Mouse (Mus musculus): Measurements from ENCODE around the gene BC067074. TPM values are rescaled to one million over a fixed set of nuclear protein-coding genes. Genes with fewer than 3 reads are reported as not detected.
A peak's percentile ranks its signal among the peaks of the same experiment; 100 is the strongest.

BC067074 gene
- polyA plus RNA-seq, 1 experiment: 6.9 TPM

DNA sequence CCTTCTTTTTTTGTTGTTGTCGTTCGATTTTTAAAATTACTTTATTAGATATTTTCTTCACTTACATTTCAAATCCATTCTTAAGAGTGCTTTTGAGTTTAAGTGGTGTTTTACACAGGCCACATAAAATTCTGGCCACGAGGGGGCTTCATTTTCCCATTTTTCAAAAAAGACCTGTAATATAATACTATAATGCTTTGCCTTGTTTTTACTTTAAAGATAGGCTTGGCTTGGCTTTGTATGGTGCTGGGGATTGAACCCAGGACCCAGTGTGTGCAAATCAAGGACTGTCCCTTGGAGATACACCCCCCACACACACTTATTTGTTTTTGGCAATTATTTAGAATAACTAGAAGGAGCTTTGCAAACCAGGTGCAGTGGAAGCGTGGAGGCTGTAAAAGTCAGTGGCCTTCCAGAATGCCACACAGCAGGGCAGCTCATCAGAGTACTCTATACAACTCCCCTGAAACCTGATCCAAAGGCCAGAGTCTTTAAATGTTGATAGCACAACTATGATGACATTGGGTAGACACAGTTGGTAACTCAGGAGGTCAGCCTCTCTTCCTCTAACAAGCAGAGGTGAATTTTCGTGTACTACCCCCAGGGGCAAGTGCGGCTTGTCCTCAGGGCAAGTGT lies 44.4 kb downstream of the BC067074 start:
- no peak overlapping the region for H3K4me3 ChIP-seq (ENCODE audit: insufficient read depth, low read depth, low read length)
- no peaks in the 10 kb centered on the region for H3K36me3 ChIP-seq (ENCODE audit: control insufficient read depth, insufficient read depth, low read length)
- no peak overlapping the region for H3K27ac ChIP-seq (ENCODE audit: insufficient read depth, low read depth, low read length)
- 57% methylated on average over 6 of the region's 6 CpGs for WGBS
- TF ChIP-seq CTCF (conservative IDR thresholded peaks at IDR 0.05; ENCODE audit: insufficient read depth, insufficient read length, low read depth, low read length) (no peak), POLR2A (IDR thresholded peaks at IDR 0.05; ENCODE audit: low read depth, low read length) (no peak)
- H3K4me1 ChIP-seq (ENCODE audit: control insufficient read depth, insufficient read depth, low read length): peaks cover 6% of the 10 kb centered on the region; the same call in 1 of the 2 replicates
- no peaks in the 10 kb centered on the region for H3K27me3 ChIP-seq (replicated peaks; ENCODE audit: control insufficient read depth, insufficient read depth, low read length)
- DNase-seq: peak; percentile 78

DNA sequence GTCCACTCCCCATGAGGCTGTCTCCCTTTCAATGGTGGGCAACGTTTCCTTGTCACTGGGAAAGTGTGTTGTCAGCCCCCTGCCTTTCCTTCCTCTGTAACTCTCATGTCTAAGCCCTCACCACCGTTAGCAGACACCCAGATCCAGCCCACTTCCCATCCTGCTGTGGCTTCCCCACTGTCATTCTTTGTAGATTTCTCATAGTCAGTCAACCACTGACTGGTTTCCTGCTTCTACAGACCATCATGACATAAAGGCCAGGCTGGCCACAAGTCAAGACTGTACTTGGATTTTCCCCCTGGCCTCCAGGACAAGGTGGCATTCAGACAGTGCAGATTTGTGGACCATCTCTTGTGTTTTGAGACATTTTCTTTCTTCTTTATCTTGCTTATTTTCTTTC lies 47.7 kb downstream of the BC067074 start:
- 61% methylated on average over 2 of the region's 2 CpGs for WGBS
- Histone ChIP-seq H3K36me3 (ENCODE audit: control insufficient read depth, insufficient read depth, low read length) (no peaks in the 10 kb centered on the region), H3K4me3 (ENCODE audit: insufficient read depth, low read depth, low read length) (no peak overlapping the region), H3K4me1 (ENCODE audit: control insufficient read depth, insufficient read depth, low read length) (peaks cover 6% of the 10 kb centered on the region; the same call in 1 of the 2 replicates), H3K27ac (ENCODE audit: insufficient read depth, low read depth, low read length) (no peak overlapping the region), H3K27me3 (replicated peaks; ENCODE audit: control insufficient read depth, insufficient read depth, low read length) (no peaks in the 10 kb centered on the region)
- no peak for DNase-seq
- TF ChIP-seq POLR2A (IDR thresholded peaks at IDR 0.05; ENCODE audit: low read depth, low read length): no peak
- TF ChIP-seq CTCF (conservative IDR thresholded peaks at IDR 0.05; ENCODE audit: insufficient read depth, insufficient read length, low read depth, low read length): no peak

DNA sequence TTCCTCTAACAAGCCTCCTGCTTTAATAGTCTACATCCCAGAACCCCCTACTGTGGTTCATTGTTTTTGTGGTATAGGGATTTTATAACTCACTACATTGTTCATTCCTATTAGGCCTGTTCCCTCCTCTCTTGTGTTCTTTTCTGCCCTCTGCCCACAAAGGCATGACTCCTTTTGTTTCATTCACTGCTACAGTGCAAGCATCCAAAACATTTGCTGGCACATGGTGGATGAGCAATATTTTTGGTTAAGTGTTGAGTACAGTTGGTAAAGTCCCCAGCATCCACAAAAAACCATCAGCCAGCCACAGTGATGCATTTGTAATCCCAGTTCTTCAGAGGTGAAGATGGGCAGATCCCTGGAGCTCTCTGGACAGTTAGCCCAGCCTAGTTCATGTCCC lies 48.2 kb downstream of the BC067074 start:
- TF ChIP-seq CTCF (conservative IDR thresholded peaks at IDR 0.05; ENCODE audit: insufficient read depth, insufficient read length, low read depth, low read length): no peak
- TF ChIP-seq POLR2A (IDR thresholded peaks at IDR 0.05; ENCODE audit: low read depth, low read length): no peak
- Histone ChIP-seq H3K27me3 (replicated peaks; ENCODE audit: control insufficient read depth, insufficient read depth, low read length) (no peaks in the 10 kb centered on the region), H3K4me1 (ENCODE audit: control insufficient read depth, insufficient read depth, low read length) (peaks cover 6% of the 10 kb centered on the region; the same call in 1 of the 2 replicates), H3K36me3 (ENCODE audit: control insufficient read depth, insufficient read depth, low read length) (no peaks in the 10 kb centered on the region), H3K27ac (ENCODE audit: insufficient read depth, low read depth, low read length) (no peak overlapping the region), H3K4me3 (ENCODE audit: insufficient read depth, low read depth, low read length) (no peak overlapping the region)
- no peak for DNase-seq

DNA sequence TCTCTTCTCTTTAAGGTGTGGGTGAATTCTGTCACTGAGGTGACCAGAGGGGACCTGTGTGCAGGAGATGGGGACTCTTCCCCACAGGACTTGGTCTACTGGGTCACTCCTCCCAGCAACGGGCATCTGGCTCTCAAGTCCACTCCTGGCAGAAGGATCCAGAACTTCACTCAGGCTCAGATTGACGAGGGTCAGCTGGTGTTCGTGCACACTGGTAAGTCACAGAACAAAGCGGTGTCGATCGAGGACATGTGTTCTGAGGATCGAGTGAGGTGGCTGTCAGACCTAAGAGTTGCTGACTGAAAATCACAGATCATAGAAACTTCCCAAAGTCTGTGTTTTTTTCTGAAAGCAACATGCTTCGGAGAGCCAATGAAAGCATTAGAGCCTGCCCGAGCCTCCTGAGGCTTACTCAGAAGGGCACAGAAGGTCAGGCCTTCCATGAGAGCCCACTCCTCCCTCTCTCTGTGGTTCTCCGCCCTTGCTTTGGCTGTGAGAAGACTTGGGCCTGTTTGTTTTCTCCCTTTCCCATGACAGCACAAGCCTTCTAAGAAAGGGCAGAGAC lies 49.5 kb downstream of the BC067074 start:
- no peaks in the 10 kb centered on the region for H3K36me3 ChIP-seq (ENCODE audit: control insufficient read depth, insufficient read depth, low read length)
- no peak overlapping the region for H3K4me3 ChIP-seq (ENCODE audit: insufficient read depth, low read depth, low read length)
- H3K27me3 ChIP-seq (replicated peaks; ENCODE audit: control insufficient read depth, insufficient read depth, low read length): no peaks in the 10 kb centered on the region
- no peak for DNase-seq
- TF ChIP-seq POLR2A (IDR thresholded peaks at IDR 0.05; ENCODE audit: low read depth, low read length) (no peak), CTCF (conservative IDR thresholded peaks at IDR 0.05; ENCODE audit: insufficient read depth, insufficient read length, low read depth, low read length) (no peak)
- no peak overlapping the region for H3K27ac ChIP-seq (ENCODE audit: insufficient read depth, low read depth, low read length)
- peaks cover 3% of the 10 kb centered on the region; the same call in 1 of the 2 replicates for H3K4me1 ChIP-seq (ENCODE audit: control insufficient read depth, insufficient read depth, low read length)
- WGBS: 74% methylated on average over 10 of the region's 10 CpGs

DNA sequence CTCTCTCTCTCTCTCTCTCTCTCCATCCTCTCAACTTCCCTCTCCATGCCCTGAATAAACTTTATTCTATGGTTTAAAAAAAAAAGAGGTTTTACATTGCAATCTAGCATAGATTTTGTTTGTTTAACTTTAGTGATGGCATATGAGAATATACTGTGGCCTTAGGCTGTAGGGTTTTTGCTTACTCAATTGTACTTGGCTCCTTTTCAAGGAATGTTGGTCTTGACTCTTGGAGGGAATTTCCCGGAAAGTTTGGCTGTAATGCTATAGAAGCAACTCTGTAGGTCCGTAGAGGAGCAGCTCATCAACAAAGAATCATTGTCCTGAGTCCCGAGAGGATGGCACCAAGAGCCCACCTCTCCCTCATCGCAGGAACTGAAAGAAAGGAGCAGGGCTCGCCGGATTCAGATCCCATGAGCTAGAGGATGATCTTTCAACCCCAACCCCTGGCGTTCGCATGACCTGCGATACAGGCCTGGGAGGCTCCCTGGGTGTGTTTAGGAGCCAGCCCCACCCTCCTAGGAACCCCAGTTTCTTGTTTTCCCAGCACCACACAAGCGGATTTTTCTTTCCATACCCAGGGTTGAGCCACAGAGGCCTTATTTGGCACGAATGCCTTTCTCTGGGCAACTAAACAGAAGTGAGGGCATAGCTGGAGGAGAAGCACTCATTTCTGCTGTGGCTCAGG lies 57.9 kb downstream of the BC067074 start:
- 81% methylated on average over 11 of the region's 11 CpGs for WGBS
- no peaks in the 10 kb centered on the region; the same call in 1 of the 2 replicates for H3K27me3 ChIP-seq (replicated peaks; ENCODE audit: control insufficient read depth, insufficient read depth, low read length)
- H3K4me3 ChIP-seq (ENCODE audit: insufficient read depth, low read depth, low read length): no peak overlapping the region
- no peak for TF ChIP-seq POLR2A (IDR thresholded peaks at IDR 0.05; ENCODE audit: low read depth, low read length)
- no peak for TF ChIP-seq CTCF (conservative IDR thresholded peaks at IDR 0.05; ENCODE audit: insufficient read depth, insufficient read length, low read depth, low read length)
- no peaks in the 10 kb centered on the region for H3K36me3 ChIP-seq (ENCODE audit: control insufficient read depth, insufficient read depth, low read length)
- no peak overlapping the region for H3K27ac ChIP-seq (ENCODE audit: insufficient read depth, low read depth, low read length)
- no peak for DNase-seq
- 0 out of 2 replicates have a peak, but pooled peaks cover 2% of the 10 kb centered on the region for H3K4me1 ChIP-seq (ENCODE audit: control insufficient read depth, insufficient read depth, low read length)

DNA sequence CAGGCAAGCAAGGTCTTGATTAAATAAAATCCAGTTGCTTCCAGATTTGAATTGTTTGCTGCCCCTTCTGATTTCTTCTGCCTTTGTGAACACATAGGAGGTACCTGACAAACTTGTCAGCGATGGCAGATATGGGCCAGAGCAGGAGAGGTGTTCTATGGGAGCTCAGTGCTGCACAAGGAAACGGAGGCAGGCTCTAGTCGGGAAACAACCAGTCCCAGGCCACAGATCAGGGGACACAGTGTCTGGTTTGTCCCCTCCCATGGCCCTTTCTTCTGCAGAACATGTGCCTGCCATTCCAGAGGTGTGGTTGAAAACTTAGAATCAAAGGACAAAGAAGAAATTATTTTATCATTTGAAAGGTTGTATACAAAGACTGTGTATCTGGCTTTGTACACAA lies 60.6 kb downstream of the BC067074 start:
- no peak for TF ChIP-seq POLR2A (IDR thresholded peaks at IDR 0.05; ENCODE audit: low read depth, low read length)
- TF ChIP-seq CTCF (conservative IDR thresholded peaks at IDR 0.05; ENCODE audit: insufficient read depth, insufficient read length, low read depth, low read length): no peak
- H3K27me3 ChIP-seq (replicated peaks; ENCODE audit: control insufficient read depth, insufficient read depth, low read length): no peaks in the 10 kb centered on the region; the same call in 1 of the 2 replicates
- no peak for DNase-seq
- no peaks in the 10 kb centered on the region for H3K36me3 ChIP-seq (ENCODE audit: control insufficient read depth, insufficient read depth, low read length)
- 89% methylated on average over 3 of the region's 3 CpGs for WGBS
- H3K27ac ChIP-seq (ENCODE audit: insufficient read depth, low read depth, low read length): no peak overlapping the region
- no peak overlapping the region for H3K4me3 ChIP-seq (ENCODE audit: insufficient read depth, low read depth, low read length)
- H3K4me1 ChIP-seq (ENCODE audit: control insufficient read depth, insufficient read depth, low read length): peaks cover 2% of the 10 kb centered on the region; the same call in 1 of the 2 replicates

DNA sequence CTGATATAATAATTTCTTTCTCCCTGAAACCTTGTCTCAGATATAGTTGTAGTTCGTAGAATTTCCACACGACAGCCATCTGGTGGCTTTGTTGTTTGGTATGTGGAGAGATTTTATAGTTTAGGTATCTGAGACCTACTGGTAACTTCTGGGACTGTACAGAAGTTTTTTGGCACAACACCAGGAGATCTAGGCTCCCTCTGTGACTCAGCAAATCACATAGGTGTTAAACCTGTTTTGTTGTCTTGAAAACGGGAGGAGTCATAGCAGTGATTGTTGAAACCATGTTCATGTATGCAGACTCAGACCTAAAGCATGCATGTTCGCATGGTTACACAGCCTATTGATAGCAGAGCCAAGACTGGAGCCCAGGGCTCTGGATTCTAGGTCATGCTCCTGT lies 61.0 kb downstream of the BC067074 start:
- no peak for DNase-seq
- TF ChIP-seq POLR2A (IDR thresholded peaks at IDR 0.05; ENCODE audit: low read depth, low read length) (no peak), CTCF (conservative IDR thresholded peaks at IDR 0.05; ENCODE audit: insufficient read depth, insufficient read length, low read depth, low read length) (no peak)
- H3K27ac ChIP-seq (ENCODE audit: insufficient read depth, low read depth, low read length): no peak overlapping the region
- peaks cover 2% of the 10 kb centered on the region; the same call in 1 of the 2 replicates for H3K4me1 ChIP-seq (ENCODE audit: control insufficient read depth, insufficient read depth, low read length)
- no peak overlapping the region for H3K4me3 ChIP-seq (ENCODE audit: insufficient read depth, low read depth, low read length)
- H3K36me3 ChIP-seq (ENCODE audit: control insufficient read depth, insufficient read depth, low read length): no peaks in the 10 kb centered on the region
- WGBS: 87% methylated on average over 4 of the region's 4 CpGs
- no peaks in the 10 kb centered on the region; the same call in 1 of the 2 replicates for H3K27me3 ChIP-seq (replicated peaks; ENCODE audit: control insufficient read depth, insufficient read depth, low read length)
